Mouse (Mus musculus) cerebellum, adult 8-10 months (tissue): ENCODE measurements around the gene Xrcc4.
A peak's percentile ranks its signal among the peaks of the same experiment; 100 is the strongest.
"Not testable (repeated sequence)": the region's sequence is repeated elsewhere in the genome, so short reads cannot be mapped to it uniquely, and the experiment has no call there.

Experiments used
- DNase-seq: peaks from one replicate; pipeline ENCODE4 v3.0.0; 2022

Gene Xrcc4

GRCm38 (mm10) chr13:90088962-90089824, at the start of gene Xrcc4, which contains the start of gene Tmem167:
TSS of gene Xrcc4 (minus strand) at chr13:90089608.
TSS of gene Tmem167 (plus strand) at chr13:90089123.
- peak; percentile 96 for DNase-seq

DNA sequence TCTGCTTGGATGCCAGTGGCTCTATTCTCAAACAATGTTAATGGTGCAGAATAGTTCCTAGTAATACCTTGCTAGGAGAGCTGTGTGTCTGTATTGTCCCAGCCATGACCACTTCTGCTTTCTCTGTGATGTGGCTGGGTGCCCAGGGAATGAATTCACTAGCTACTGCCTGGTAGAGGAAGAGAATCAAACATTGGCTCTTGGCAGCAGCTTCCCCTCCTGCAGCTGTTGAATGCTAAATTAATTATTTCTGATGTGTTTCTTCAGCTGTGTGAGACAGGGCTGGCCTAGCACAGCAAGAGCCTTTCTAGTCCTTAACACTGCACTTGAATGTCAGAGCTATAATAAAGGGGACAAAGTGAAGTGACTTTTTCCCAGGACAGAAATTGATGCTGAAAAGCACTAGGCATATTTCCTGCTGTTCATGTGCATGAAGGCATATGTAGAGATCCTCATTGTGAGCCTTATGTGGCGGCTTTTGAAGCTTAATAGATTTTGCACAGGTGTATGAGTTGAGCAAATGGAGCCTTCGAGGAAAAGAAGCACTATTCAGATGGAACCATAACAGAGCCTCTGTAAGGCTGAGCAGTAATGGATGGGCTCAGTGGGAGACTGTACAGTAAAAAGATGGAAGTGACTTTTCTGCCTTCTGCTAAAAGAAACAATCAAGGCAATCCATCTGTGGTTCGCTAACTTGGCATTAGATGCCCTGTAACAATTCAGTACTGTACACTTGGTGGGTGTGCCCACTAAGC, 46.9 kb upstream of the Xrcc4 start:
- DNase-seq = no peak

GRCm38 (mm10) chr13:90111681-90112080, 22.3 kb upstream of the Xrcc4 start:
- no peak for DNase-seq

- DNase-seq = not testable (repeated sequence)
Measured at GRCm38 (mm10) chr13:90108746-90109145, 19.3 kb upstream of the Xrcc4 start.

- no peak for DNase-seq
Measured at GRCm38 (mm10) chr13:90106139-90106538, 16.7 kb upstream of the Xrcc4 start.

- DNase-seq = no peak
Measured at GRCm38 (mm10) chr13:90101514-90101913, 12.1 kb upstream of the Xrcc4 start.

DNA sequence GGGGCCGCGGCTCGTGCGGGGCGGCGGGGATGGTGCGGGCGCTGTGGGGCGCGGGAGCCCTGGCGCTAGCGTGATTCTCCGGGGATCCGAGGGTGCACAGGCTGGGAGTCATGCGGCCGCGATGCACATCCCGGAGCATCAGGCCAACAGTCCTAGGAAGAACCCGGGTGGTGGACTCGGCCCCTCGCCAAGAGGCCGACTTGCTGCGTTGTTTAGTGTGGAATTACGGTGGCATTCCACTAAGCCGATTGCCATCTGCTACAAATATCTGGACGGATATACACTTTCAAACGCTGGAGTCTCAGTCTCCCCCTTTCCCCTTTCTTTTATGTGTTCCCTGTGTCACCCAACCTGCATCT, 396 bp upstream of the Xrcc4 start:
- DNase-seq = no peak

DNA sequence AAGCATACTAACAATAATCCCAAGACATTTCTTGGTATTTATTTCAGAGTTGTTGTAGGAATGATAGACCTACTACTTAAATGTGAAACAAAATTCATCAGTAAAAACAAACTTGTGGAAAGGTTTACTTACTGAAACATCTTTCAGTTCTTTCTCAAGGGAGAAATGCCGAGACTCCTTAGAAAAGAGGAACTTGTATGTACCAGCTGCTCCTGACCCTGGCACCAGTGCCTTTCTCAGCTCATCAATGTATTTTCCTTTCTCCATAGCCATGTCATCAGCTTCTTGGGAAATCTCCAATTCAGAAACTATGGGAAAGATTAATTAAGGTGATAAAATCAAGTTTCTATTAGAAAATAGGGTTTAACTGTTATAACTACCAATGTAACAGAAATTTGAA, 27.5 kb downstream of the Xrcc4 start:
- DNase-seq = no peak

DNA sequence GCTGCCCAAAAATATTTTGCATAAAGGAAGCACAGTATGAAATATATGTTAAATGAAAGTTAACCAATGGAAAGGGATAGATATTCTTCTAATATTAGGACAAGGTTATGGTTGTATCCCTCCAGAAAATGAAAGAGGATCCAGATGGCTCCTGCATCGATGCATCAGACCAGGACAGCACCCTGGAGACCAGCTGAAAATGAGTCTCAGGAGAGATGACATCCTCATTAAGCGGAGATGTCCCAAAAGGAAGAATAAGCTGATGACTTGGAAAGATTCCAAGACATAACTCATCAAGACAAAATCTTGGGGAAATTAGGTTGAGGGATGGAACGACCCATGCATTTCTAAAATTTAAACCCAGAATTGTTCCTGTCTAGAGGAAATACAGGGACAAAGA, 37.0 kb downstream of the Xrcc4 start:
- no peak for DNase-seq

DNA sequence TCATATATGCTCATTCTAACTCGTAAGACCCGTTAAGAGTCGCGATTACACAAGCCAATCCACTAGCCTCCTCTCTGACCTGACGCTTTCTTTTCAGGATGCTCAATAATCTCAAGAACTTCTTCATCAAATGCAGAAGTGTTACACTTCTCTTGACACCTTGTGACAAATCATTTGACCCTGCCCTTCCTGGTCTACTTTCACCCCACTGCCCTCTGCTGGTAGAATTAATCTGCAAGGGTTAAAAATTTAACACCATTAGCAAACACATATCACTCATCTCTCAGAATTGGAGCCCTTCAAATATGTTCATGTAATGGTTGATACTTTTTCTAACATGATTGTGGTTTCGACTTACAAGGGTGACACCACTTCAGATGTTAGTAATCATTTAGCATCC, 37.7 kb downstream of the Xrcc4 start:
- DNase-seq = no peak

DNA sequence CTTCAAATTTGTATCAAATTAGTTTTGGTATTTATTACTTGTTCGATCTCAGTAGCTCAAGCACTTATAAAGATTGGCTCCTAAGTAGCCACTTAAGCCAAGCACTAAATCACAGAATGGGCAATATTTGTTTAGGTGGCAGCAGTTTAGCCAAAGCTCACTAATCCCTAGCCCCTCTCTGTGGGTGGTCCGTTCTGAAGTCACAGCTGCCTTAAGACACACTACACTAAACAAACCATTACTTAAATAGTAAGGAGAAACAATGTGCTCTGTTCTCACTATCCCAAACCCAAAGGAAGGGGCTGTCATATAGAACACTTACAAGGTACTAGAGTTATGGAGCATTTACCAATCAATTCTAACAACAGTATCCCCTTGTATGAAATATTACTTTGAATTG, 49.8 kb downstream of the Xrcc4 start:
- no peak for DNase-seq

DNA sequence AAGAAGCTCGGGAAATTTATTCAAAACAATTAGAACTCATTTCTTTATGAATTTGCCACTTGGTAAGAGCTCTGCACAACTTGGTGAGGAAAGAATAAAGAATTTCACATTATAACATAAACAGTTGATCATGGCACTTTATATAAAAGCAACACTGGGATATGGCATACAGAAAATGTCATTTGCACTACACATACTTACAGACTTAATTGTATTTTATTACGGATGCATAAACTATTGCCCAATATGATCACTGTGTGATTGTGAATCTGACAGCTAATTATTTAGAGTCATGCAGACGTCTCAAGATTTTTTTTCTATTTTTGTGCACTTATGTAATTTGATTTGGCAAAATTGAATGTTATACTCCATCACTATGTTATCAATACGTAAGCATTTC, 56.4 kb downstream of the Xrcc4 start:
- DNase-seq = no peak

GRCm38 (mm10) chr13:90032523-90032922, 56.9 kb downstream of the Xrcc4 start:
- DNase-seq = no peak

DNA sequence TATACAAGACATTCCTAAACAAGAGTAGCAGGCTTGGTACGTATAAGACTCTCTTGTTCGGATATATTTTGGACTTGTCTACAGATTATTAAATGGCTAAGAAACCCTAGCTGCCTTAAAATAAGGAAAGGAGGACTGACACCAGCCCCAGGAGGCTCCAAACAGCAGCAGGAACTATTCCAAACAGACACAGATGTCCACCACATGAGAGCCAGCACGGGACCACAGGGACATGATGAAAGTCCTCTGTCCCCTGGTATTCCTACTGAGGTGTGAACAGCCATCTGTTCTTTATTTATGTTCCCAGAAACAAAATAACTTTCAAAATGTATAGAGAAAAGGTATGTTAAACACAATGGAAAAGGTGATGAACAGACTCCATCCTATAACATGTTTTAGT, 58.5 kb downstream of the Xrcc4 start:
- DNase-seq = no peak

DNA sequence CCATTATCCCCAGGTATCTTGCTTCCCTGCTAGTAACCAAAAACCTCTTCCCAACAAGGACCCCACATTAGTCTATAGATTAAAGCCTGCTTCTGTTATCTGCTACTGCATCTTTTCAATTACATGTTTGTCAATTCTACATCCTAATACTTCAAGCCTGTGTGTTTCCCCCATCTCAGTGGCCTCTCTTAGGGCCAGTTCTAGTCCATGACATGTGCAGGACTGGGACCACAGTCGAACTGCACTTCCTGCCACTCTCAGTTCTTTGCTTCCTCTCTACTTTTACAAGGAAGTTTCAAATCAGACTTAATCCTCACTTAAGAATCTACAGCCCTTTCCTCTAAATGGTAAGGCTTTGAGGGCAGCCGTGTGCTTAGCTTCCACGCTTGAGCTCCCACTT, 76.8 kb downstream of the Xrcc4 start:
- no peak for DNase-seq

DNA sequence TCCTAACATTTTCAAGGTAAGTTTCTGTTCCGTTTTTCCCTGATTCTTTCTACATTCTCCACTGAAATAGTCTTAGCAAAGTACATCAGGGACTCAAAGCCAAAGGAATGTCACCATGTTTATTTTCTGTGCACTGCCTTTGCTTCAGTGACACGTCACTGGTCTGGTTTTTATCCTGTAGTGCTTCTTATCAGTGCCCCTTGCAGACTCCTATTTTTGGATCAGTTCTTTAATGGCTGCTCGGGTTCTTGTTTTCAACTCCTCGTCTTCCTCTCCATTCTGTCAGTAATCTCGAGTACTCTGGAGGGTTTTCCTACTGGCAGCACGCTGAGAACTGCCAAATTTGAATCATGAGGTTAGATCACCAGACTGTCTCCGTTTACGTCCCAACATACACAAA, 77.2 kb downstream of the Xrcc4 start:
- no peak for DNase-seq

GRCm38 (mm10) chr13:90011129-90011528, 78.3 kb downstream of the Xrcc4 start:
- no peak for DNase-seq

GRCm38 (mm10) chr13:90009786-90010185, 79.6 kb downstream of the Xrcc4 start:
- DNase-seq = no peak

DNA sequence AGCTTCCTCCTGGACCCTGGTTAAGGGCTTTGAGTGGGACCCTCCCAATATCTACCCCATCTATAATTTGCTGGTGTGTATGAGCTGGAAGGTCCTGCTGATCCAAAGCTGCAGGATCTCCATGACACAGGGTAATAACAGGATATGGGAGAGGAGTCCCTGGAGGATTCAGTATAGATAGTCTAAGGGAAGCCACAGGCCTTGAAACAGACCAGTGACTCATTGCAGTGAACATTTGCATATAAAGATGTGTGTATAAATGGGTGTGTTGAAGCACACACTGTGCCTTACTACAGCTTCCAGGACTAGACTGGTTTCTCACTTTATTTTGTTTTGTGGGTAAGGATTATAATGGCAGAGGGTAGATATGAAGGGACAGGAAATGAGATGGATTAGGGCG, 83.8 kb downstream of the Xrcc4 start:
- DNase-seq = no peak

- DNase-seq = no peak
Measured at GRCm38 (mm10) chr13:89997531-89997930, 91.9 kb downstream of the Xrcc4 start.

DNA sequence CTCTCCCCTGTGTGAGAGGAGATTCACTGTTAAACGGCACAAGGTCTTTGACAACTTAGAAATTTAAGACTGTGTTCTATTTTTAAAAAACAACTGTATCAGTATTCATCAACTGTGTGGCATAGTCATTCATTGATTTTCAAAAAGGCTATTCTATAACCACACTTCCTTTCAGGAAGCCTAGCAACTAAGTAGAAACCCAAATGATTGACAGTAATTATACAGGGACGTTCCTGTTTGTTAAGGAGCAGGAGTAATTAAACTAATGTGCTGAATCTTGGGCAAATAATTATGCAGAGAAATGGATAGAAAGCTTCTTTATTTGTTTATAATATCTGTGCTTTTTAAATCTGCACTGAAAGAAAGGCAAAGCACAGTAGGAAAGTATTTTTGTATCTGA, 103.3 kb downstream of the Xrcc4 start:
- no peak for DNase-seq

- no peak for DNase-seq
Measured at GRCm38 (mm10) chr13:89970940-89971339, 118.5 kb downstream of the Xrcc4 start.

GRCm38 (mm10) chr13:89968671-89969070, 120.7 kb downstream of the Xrcc4 start:
- DNase-seq = no peak

DNA sequence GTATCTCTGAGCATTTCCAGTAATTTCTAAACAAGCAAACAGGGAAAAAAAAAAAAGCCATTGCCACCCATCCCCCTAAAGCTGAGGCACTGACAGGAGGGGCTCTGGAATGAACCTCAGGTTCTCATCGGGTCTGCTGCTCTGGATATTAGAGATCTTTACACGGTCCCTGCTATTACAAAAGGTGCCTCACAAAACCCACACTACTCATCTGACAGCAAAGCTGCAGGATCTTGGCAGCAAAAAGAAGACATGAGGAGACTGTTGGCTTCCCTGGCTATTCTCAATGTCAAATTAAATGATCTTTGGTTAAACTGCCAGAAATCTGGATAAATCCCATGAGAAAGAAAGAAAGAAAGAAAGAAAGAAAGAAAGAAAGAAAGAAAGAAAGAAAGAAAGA, 145.1 kb downstream of the Xrcc4 start:
- no peak for DNase-seq
